Mouse (Mus musculus) erythroblast, embryonic 14.5 days (primary cell): ENCODE measurements around the gene Zfand3.

Source experiments
- GATA1 ChIP-seq: IDR thresholded peaks from 2 replicates; pipeline ENCODE4 v1.6.1; 2012; ENCODE audit warnings: low read length, inconsistent platforms, mixed read lengths
- TAL1 ChIP-seq: IDR thresholded peaks from 3 replicates; pipeline ENCODE4 v1.6.1; 2012; ENCODE audit warnings: low read length, inconsistent platforms, mixed read lengths

DNA sequence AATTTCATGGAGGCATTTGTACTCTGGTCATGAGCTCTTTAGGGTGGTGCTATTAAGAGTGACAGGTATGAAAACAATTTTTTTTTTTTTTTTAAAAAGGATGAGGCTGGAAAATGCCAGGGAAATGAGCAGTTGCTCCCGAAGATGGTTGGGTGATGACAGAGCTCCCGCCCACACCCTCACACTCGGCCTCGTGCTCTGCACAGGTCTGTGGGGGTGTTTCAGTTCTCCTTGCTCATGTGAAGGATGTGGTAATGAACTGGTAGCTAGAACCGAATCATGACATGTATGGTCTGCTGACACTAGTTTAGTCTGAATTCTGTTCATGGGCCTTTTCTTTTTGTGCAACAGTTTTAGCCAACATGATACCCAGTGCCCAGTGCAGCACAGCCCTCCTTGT, 66.1 kb downstream of the Zfand3 start:
- TF ChIP-seq GATA1 (no peak), TAL1 (no peak)
